Mouse (Mus musculus) midbrain, embryonic 11.5 days (tissue): ENCODE results near the gene Tedc2. TPM values are rescaled to one million over a fixed set of nuclear protein-coding genes. Genes with fewer than 3 reads are reported as not detected.

Experiments used
- ATAC-seq: fragments of 200-750 bp; cut with Nextera tagmentation; 2 replicates; pipeline ENCODE4 v1.8.0; 2017; ENCODE audit warnings: moderate TSS enrichment, moderate library complexity; ENCODE audit not compliant: low FRiP score
- DNase-seq: peaks from one replicate; pipeline ENCODE4 v3.0.0; 2015; ENCODE audit warnings: low spot score; ENCODE audit errors: missing footprints
- H3K27ac ChIP-seq: fragments of 300-500 bp; sonication (generic); 2 replicates; pipeline ENCODE4 v1.5.1; 2014; ENCODE audit warnings: low read depth, low read length
- H3K27me3 ChIP-seq: fragments of 300-500 bp; sonication (generic); 2 replicates; pipeline ENCODE4 v1.6.1; 2014; ENCODE audit warnings: mild to moderate bottlenecking, low read length, moderate library complexity, mixed read lengths; ENCODE audit not compliant: control insufficient read depth, insufficient read depth
- H3K36me3 ChIP-seq: fragments of 300-500 bp; sonication (generic); 2 replicates; pipeline ENCODE4 v1.6.1; 2014; ENCODE audit warnings: mild to moderate bottlenecking, low read length, moderate library complexity, mixed read lengths; ENCODE audit not compliant: control insufficient read depth, insufficient read depth
- H3K4me1 ChIP-seq: fragments of 300-500 bp; sonication (generic); 2 replicates; pipeline ENCODE4 v1.6.1; 2014; ENCODE audit warnings: low read length; ENCODE audit not compliant: control insufficient read depth, insufficient read depth
- H3K4me2 ChIP-seq: fragments of 300-500 bp; sonication (generic); 2 replicates; pipeline ENCODE4 v1.6.1; 2014; ENCODE audit warnings: mild to moderate bottlenecking, moderate library complexity
- H3K4me3 ChIP-seq: fragments of 300-500 bp; sonication (generic); 2 replicates; pipeline ENCODE4 v1.5.1; 2014; ENCODE audit warnings: low read depth, low read length
- H3K9ac ChIP-seq: fragments of 300-500 bp; sonication (generic); 2 replicates; pipeline ENCODE4 v1.6.1; 2014; ENCODE audit warnings: low read length
- H3K9me3 ChIP-seq: fragments of 300-500 bp; sonication (generic); 2 replicates; pipeline ENCODE4 v1.6.1; 2016; ENCODE audit warnings: low read length; ENCODE audit not compliant: control insufficient read depth
- WGBS: fragments of 180-500 bp; shearing (Covaris S2); extraction: QIAGEN DNeasy Blood & Tissue Kit; methylation state at CpG from one replicate; pipeline ENCODE4 v1.1.7; 2014; 5-methylcytosine and 5-hydroxymethylcytosine counted together
- polyA plus RNA-seq: library from polyadenylated mRNA; unstranded; fragments of >200 nt; fragmentation: Nextera tagmentation; extraction: Ambion mirVana; gene quantifications from 2 replicates; pipeline ENCODE4 v1.2.1, GENCODE M21; 2014

The Tedc2 gene
- polyA plus RNA-seq, 1 experiment from 2014 or later = 15.1 TPM

DNA sequence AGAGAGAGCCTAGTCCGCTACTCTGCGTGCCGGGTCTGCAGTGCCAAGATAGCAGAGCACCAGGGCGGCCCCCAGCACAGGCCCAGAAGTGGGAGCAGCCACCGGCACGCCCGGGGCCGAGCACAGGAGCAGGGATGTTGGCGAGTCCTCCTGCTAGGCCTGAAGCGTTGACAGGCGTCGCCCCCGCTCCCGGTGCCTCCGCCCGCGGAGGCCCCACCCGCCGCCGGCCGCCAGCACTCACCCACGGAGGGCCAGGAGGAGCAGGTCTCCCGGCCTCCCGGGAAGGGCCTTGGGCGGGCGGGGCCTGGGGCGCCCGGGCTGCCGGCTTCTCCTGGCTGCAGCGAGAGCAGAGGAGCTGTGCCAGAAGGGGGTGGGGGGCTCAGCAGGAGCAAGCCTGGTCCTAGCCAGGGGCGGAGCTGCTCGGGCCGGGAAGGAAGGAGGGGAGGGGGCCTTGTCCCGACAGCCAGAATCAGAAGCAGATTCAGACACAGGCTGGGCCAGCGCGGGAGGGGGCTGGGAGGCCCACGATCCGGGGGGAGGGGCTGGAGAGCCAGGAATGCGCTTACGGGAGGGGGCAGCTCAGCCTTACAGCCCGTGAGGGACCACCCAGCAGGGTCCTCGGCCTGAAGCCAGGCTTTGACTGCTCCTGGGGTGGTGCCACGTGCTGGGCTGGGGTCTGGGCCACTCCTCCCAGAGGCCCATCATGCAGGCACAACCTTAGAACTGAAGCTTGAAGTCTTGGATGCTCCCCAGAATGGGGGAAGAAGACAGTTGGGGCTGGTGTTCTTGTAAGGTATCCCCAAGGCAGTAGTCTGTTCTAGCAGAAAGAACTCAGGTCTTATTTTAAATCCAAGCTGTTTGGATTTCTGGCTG is 11.4 kb downstream of the Tedc2 start, which contains the start of gene Ntn3:
Gene Ntn3, minus strand, starts transcription at position 489 of the 873 bp plus-strand sequence.
- Histone ChIP-seq H3K9me3 (no peaks in the 10 kb centered on the region), H3K4me3 (peak within 1 kb of the TSS; percentile 45), H3K4me1 (peaks cover 64% of the 10 kb centered on the region), H3K27me3 (peaks cover 34% of the 10 kb centered on the region), H3K9ac (peak within 1 kb of the TSS; percentile 76), H3K36me3 (no peaks in the 10 kb centered on the region), H3K4me2 (peak within 1 kb of the TSS; percentile 89), H3K27ac (peak within 1 kb of the TSS; percentile 50; the same call in 1 of the 2 replicates)
- WGBS = under 1% methylated on average over 30 of the region's 43 CpGs
- DNase-seq = peak; percentile 94
- peak; percentile 31 for ATAC-seq

DNA sequence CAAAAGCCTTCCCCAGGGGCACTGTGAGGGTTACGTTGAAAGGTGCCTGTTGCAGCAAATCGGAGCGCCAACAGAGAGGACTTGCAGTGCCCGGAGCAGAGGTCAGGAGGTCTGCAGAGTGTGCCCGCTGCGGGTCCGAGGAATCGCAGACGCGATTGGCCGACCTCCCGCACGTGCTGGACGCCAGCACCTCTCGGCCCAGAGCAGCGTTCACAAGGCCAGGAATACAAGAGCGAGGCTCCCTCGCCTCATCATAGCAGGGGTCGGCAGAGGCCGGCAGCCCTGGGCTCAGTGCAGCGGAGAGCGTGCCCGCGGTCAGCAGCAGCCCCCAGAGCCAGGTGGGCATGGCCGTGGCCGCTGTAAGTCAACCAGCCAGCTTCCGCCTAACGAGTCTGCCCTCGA is 12.0 kb downstream of the Tedc2 start:
- Histone ChIP-seq H3K4me3 (peak overlapping the region; percentile 45), H3K9ac (peak overlapping the region; percentile 76), H3K27me3 (peaks cover 34% of the 10 kb centered on the region), H3K36me3 (no peaks in the 10 kb centered on the region), H3K9me3 (no peaks in the 10 kb centered on the region), H3K4me2 (peak overlapping the region; percentile 89), H3K4me1 (peaks cover 66% of the 10 kb centered on the region), H3K27ac (peak overlapping the region; percentile 50; the same call in 1 of the 2 replicates)
- DNase-seq (peak; percentile 95), ATAC-seq (0 out of 2 replicates have a peak, but pooled peaks have one; percentile 1)
- WGBS = 1% methylated on average over 27 of the region's 29 CpGs

DNA sequence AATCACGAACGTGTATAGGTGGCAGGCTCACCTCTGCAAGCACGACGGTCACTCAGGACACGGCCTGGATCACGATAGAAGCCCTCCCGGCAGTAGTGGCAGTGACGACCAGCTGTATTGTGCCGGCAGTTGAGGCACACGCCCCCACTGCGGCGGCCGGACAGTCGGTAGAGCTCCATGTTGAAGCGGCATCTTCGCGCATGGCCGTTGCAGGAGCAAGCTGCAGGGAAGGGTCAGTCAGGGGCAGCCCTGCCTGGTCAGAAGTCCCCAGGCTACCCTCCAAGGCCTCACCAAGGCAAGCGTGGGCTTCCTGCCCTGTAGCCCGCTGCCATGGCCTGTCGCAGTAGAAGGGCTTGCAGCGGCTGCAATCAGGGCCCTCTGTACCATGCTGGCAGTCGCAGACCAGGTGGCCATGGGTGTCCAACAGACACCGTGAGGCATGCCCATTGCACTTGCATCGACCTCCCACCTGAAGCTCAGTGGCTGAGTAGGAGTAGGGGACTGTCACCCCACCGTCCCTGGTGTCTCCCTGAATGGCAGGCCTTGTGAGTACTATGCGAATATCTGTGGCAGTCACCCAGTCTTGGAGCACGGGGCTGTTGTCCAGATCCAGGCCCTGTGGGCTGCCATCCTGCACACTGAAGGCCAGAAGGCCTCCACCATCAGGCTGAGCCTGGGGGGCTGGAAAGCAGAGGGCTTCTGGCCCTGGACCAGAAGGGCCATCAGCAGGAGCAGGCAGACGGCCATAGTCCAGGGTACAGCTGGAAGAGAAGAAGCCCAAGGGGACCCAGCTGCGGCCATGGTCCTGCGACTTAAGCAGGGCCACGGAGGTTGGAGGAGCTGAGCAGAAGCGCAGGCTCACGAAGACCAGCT is 12.6 kb downstream of the Tedc2 start:
- DNase-seq (no peak), ATAC-seq (no peak)
- peaks cover 34% of the 10 kb centered on the region for H3K27me3 ChIP-seq
- H3K27ac ChIP-seq = no peak overlapping the region
- H3K9ac ChIP-seq = peak overlapping the region; percentile 76
- no peaks in the 10 kb centered on the region for H3K36me3 ChIP-seq
- no peaks in the 10 kb centered on the region for H3K9me3 ChIP-seq
- peaks cover 70% of the 10 kb centered on the region for H3K4me1 ChIP-seq
- peak overlapping the region; percentile 45 for H3K4me3 ChIP-seq
- 53% methylated on average over 34 of the region's 34 CpGs for WGBS
- peak overlapping the region; percentile 89 for H3K4me2 ChIP-seq

DNA sequence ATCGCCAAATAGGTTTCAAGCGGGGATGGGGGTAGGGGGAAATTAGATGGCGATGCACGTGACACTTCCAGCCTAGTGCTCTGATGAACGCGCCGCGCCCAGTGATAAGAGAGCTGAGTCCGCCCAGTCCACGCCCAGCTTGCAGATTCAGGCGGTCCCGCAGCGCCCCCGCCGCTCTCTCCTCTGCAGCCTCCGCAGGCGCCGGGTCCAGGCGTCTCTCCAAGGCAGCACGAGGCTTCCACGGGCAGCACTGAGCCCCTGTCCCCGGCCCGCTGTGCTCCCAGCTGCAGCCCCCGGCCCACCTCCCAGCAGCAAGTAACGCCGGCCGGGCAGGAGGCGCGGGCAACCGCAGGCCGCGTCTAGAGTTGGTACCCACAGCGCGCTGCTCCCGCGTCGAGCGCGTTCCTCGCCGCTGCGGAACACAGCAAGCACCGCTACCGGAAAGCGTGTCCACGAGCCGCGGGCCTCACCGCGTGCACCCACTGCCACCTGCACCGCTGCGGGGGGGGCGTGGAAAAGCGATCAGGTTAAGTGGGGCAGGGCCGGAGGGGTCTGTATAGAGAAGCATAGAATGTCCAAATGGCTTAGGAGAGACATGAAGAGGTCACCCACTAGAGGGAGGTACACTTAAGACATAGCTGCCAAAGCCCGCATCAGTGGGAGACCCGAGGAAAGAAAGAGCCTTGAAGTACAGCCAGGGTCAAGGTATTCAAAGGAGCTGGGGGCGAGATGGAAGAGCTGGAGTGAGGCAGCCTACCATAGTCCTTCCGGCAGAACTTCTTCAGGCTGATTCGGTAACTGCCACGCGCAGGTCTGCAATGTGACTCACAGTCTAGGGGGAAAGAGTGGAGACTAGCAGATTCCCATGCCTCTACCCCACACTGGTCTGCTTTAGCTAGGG is 13.9 kb downstream of the Tedc2 start:
- H3K27me3 ChIP-seq = peaks cover 34% of the 10 kb centered on the region
- H3K4me1 ChIP-seq = peaks cover 65% of the 10 kb centered on the region
- whole genome bisulfite sequencing = 5% methylated on average over 61 of the region's 62 CpGs
- peak overlapping the region; percentile 94 for H3K4me2 ChIP-seq
- ATAC-seq (peak; percentile 23; the same call in 1 of the 2 replicates), DNase-seq (peak; percentile 95)
- H3K4me3 ChIP-seq = peak overlapping the region; percentile 33
- no peaks in the 10 kb centered on the region for H3K9me3 ChIP-seq
- no peaks in the 10 kb centered on the region for H3K36me3 ChIP-seq
- H3K9ac ChIP-seq = peak overlapping the region; percentile 78
- H3K27ac ChIP-seq = no peak overlapping the region

DNA sequence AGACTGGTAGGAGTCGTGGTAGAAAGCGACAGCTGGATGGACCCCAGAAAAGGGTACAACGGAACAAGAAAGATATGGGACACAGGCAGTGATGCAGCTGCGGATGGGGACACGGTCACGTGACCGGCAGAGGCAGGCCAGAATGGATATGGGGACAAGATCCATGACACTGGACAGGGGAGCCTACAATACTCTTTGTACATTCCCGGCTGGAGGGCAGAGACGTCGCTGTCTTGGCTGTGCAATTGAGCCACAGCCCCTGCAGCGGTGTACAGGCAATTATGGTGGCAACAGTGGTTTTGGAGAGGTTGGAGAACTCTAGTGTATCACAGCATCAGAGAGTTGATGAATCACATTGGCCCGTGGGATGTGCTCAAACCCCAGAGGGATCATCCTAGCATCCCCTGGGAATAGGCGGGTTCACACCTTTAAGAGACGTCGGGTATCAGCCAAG is 14.7 kb downstream of the Tedc2 start:
- Histone ChIP-seq H3K4me3 (peak overlapping the region; percentile 62), H3K9ac (peak overlapping the region; percentile 78), H3K4me1 (peaks cover 57% of the 10 kb centered on the region), H3K4me2 (peak overlapping the region; percentile 94), H3K27me3 (peaks cover 30% of the 10 kb centered on the region), H3K9me3 (no peaks in the 10 kb centered on the region), H3K27ac (peak overlapping the region; percentile 54; the same call in 1 of the 2 replicates), H3K36me3 (no peaks in the 10 kb centered on the region)
- WGBS = 7% methylated on average over 15 of the region's 15 CpGs
- DNase-seq (peak; percentile 95), ATAC-seq (peak; percentile 20; the same call in 1 of the 2 replicates)

DNA sequence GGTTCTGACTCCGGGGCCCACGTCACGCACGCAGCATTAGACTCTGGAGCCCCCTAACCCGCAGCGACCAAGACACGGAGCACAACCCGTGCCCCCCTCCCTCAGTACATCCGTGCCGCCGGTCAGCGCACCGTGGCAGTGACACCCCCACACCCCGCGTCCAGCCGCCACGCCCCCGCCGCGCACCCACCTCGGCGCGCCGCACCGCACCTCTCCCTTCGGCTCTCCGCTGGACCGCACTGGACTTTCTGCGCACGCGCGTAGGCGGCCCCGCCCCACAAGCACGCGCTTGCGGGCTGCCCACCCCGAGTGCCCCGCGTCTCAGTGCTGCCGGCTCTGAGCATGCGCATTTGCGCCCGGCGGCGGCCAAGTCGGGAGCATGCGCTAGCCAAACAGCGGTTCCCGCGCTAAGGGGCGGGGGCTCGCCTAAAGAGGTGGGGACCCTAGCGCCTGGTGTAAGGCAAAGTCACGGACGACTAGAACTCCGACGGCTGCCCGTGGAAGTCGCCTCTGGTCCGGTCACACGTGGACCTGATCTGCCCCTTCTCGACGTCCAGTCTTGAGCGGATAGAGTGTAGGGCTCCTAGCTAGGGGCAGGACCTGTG is 15.3 kb downstream of the Tedc2 start, which contains the start of gene Tbc1d24:
Gene Tbc1d24, minus strand, starts transcription at position 279 of the 605 bp plus-strand sequence.
- peak within 1 kb of the TSS; percentile 54; the same call in 1 of the 2 replicates for H3K27ac ChIP-seq
- peaks cover 26% of the 10 kb centered on the region for H3K27me3 ChIP-seq
- H3K9ac ChIP-seq = peak within 1 kb of the TSS; percentile 78
- no peaks in the 10 kb centered on the region for H3K9me3 ChIP-seq
- H3K4me1 ChIP-seq = peaks cover 53% of the 10 kb centered on the region
- H3K36me3 ChIP-seq = no peaks in the 10 kb centered on the region
- peak; percentile 100 for DNase-seq
- H3K4me3 ChIP-seq = peak within 1 kb of the TSS; percentile 62
- H3K4me2 ChIP-seq = peak within 1 kb of the TSS; percentile 94
- ATAC-seq = peak; percentile 75
- WGBS = under 1% methylated on average over 62 of the region's 65 CpGs

DNA sequence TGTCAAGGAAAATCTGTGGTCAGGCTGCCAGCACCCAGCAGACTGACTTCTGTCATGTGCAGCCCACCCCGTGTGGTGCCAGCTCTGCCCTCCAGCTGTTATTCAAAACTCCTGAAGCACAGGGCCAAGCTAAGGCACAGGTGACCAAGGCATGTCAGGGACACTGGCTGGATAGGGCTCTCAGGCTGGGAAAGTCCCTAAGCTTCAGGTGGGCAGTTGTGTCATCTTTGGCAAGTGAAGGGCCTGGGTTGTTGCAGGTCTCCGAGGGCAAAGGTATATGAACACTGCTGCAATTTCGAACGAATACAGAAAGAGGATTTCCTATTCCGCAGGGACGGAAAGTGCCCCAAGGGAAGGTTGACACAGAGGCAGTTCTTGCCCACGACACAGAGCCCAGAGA is 15.8 kb downstream of the Tedc2 start:
- ATAC-seq (no peak), DNase-seq (no peak)
- Histone ChIP-seq H3K4me3 (peak overlapping the region; percentile 62), H3K36me3 (no peaks in the 10 kb centered on the region), H3K4me1 (peaks cover 53% of the 10 kb centered on the region), H3K9me3 (no peaks in the 10 kb centered on the region), H3K4me2 (peak overlapping the region; percentile 94), H3K27me3 (peaks cover 23% of the 10 kb centered on the region), H3K9ac (peak overlapping the region; percentile 78), H3K27ac (no peak overlapping the region)
- 14% methylated on average over 7 of the region's 7 CpGs for WGBS
